Mouse (Mus musculus) E14TG2a.4 (cell line): ENCODE measurements around the gene Cela1.

Source experiments
- CTCF ChIP-seq: conservative IDR thresholded peaks from 2 replicates; pipeline ENCODE4 v1.5.1; 2014; ENCODE audit warnings: low read length
- NANOG ChIP-seq: IDR thresholded peaks from 2 replicates; pipeline ENCODE4 v1.6.1; 2014; ENCODE audit warnings: borderline replicate concordance, low read length, mixed read lengths
- POU5F1 ChIP-seq: IDR thresholded peaks from 2 replicates; pipeline ENCODE4 v1.6.1; 2014; ENCODE audit warnings: low read length, borderline replicate concordance

GRCm38 (mm10) chr15:100632323-100632722 lies 55.4 kb downstream of the Cela1 start:
- TF ChIP-seq CTCF = no peak
- no peak for TF ChIP-seq POU5F1
- TF ChIP-seq NANOG = no peak
